Mouse (Mus musculus) MEL (cell line): ENCODE measurements around the gene Rps6kb2.

Source experiments
- CTCF ChIP-seq, 3 experiments: IDR thresholded peaks in 2 of 3; conservative IDR thresholded peaks in 1 of 3; 2 replicates each; pipeline ENCODE4 v1.5.1; 2011 to 2012; ENCODE audit warnings: low read length in 3 of 3, low read depth in 2 of 3, mild to moderate bottlenecking in 2 of 3, improper control_type of control experiment in 1 of 3, inconsistent platforms in 1 of 3, mixed read lengths in 1 of 3, moderate library complexity in 1 of 3; ENCODE audit not compliant: control insufficient read depth in 1 of 3, insufficient read depth in 1 of 3, poor library complexity in 1 of 3, severe bottlenecking in 1 of 3
- EP300 ChIP-seq, 2 experiments: IDR thresholded peaks; 2 replicates each; pipeline ENCODE4 v1.6.1; 2011; ENCODE audit warnings: improper control_type of control experiment in 2 of 2, low read length in 2 of 2, low read depth in 1 of 2, mild to moderate bottlenecking in 1 of 2

DNA sequence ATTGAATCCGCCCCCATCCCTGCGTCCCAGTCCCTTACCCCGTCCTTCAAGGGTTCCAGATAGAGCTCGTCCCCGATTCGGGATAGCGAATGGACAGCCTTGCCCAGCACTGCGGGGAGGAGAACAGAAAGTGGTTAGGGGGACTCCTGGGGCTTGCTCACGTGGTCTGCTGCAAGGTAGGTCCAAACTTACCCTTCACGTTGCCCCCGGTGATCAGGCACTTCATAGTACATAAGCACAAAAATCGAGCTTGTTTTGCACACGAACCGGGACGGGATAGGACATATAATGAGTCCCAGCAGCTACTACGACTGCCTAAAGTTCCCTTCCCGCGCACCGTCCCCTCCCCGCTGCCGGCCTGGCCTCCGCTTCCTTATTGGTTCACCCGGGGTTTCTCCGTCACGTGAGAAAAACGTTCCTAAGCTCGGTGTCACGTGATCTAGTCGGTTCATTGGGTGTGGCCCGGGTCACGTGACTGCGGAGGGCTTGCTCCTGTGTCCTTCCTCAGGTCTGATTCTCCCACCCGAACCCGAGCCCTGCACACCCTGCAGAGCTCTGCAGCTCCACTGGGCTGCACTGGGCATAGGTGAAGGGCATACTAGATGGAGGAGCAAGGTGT is 38.2 kb upstream of the Rps6kb2 start, which contains the start of gene Rad9a:
- TF ChIP-seq EP300 (IDR thresholded peaks at IDR 0.05; ENCODE audit: low read depth in 1 of 2, low read length in 2 of 2) = no peak
- no peak for TF ChIP-seq CTCF (IDR thresholded peaks at IDR 0.05 in 2 of 3, conservative IDR thresholded peaks at IDR 0.05 in 1 of 3; ENCODE audit: control insufficient read depth in 1 of 3, insufficient read depth in 1 of 3, low read depth in 2 of 3, low read length in 3 of 3, poor library complexity in 1 of 3, severe bottlenecking in 1 of 3)
